Mouse (Mus musculus) embryonic facial prominence, embryonic 15.5 days (tissue): Measurements from ENCODE around the gene AI182371. TPM values are rescaled to one million over a fixed set of nuclear protein-coding genes. Genes with fewer than 3 reads are reported as not detected.

Source experiments
- ATAC-seq: fragments of 200-750 bp; cut with Nextera tagmentation; 2 replicates; pipeline ENCODE4 v1.8.0; 2017; ENCODE audit warnings: low read depth, moderate TSS enrichment; ENCODE audit not compliant: insufficient number of reproducible peaks, low FRiP score, low TSS enrichment
- H3K27ac ChIP-seq: fragments of 300-500 bp; sonication (generic); replicated peaks from 2 replicates; pipeline ENCODE4 v1.5.1; 2015; ENCODE audit warnings: mild to moderate bottlenecking, inconsistent platforms
- H3K27me3 ChIP-seq: fragments of 300-500 bp; sonication (generic); 2 replicates; pipeline ENCODE4 v1.6.1; 2015; ENCODE audit warnings: inconsistent platforms
- H3K36me3 ChIP-seq: fragments of 300-500 bp; sonication (generic); 2 replicates; pipeline ENCODE4 v1.6.1; 2015; ENCODE audit warnings: mild to moderate bottlenecking, inconsistent platforms
- H3K4me1 ChIP-seq: fragments of 300-500 bp; sonication (generic); 2 replicates; pipeline ENCODE4 v1.6.1; 2015; ENCODE audit warnings: inconsistent platforms
- H3K4me2 ChIP-seq: fragments of 300-500 bp; sonication (generic); replicated peaks from 2 replicates; pipeline ENCODE4 v1.6.1; 2015; ENCODE audit warnings: mild to moderate bottlenecking, inconsistent platforms
- H3K4me3 ChIP-seq: fragments of 300-500 bp; sonication (generic); replicated peaks from 2 replicates; pipeline ENCODE4 v1.5.1; 2015; ENCODE audit warnings: mild to moderate bottlenecking, inconsistent platforms
- H3K9ac ChIP-seq: fragments of 300-500 bp; sonication (generic); 2 replicates; pipeline ENCODE4 v1.6.1; 2015; ENCODE audit warnings: inconsistent platforms
- H3K9me3 ChIP-seq: fragments of 300-500 bp; sonication (generic); replicated peaks from 2 replicates; pipeline ENCODE4 v1.6.1; 2016; ENCODE audit warnings: inconsistent platforms
- WGBS: fragments of 180-500 bp; shearing (Covaris S2); methylation state at CpG from one replicate; pipeline ENCODE4 v1.1.7; 2015; 5-methylcytosine and 5-hydroxymethylcytosine counted together
- polyA plus RNA-seq: library from polyadenylated mRNA; unstranded; fragments of >200 nt; fragmentation: Nextera tagmentation; extraction: Ambion mirVana; gene quantifications from 2 replicates; pipeline ENCODE4 v1.2.1, GENCODE M21; 2015

Gene AI182371
- polyA plus RNA-seq = 0.30 and 0.40 TPM in 2 replicates

DNA sequence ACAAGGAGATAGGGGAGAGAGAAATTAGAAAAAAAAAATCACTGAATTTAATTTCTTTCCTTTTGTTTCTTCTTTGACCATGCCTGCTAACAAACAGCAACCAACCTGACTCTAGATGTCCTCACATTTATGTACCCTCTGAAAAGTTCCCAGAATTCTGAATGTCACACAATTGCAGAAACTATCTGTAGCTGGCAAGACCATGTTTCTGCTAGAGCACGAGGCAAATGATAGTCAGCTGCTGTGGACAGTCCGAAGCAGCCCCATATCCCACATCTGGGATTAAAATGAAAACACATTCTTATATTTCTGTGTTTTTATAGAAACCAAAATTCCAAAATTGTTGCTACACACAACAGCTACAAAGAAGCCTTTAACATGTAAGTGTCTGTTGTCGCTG lies at the start of gene AI182371:
Gene AI182371 (minus strand): TSS at position 101 of the 400 bp plus-strand sequence.
- H3K4me2 ChIP-seq = no peak within 1 kb of the TSS
- ATAC-seq = no peak
- 75% methylated on average over 3 of the region's 3 CpGs for WGBS
- H3K4me3 ChIP-seq = no peak within 1 kb of the TSS
- H3K9me3 ChIP-seq = no peaks in the 10 kb centered on the region
- no peaks in the 10 kb centered on the region for H3K36me3 ChIP-seq
- H3K27me3 ChIP-seq = no peaks in the 10 kb centered on the region
- no peaks in the 10 kb centered on the region for H3K4me1 ChIP-seq
- no peak within 1 kb of the TSS for H3K9ac ChIP-seq
- H3K27ac ChIP-seq = no peak within 1 kb of the TSS

- no peaks in the 10 kb centered on the region for H3K4me1 ChIP-seq
- H3K9me3 ChIP-seq = no peaks in the 10 kb centered on the region
- no peaks in the 10 kb centered on the region for H3K27me3 ChIP-seq
- H3K4me2 ChIP-seq = no peak overlapping the region
- H3K4me3 ChIP-seq = no peak overlapping the region
- no peak overlapping the region for H3K27ac ChIP-seq
- 91% methylated on average over 10 of the region's 10 CpGs for WGBS
- no peak for ATAC-seq
- peaks cover 90% of the 10 kb centered on the region for H3K36me3 ChIP-seq
- no peak overlapping the region for H3K9ac ChIP-seq
Measured at GRCm38 (mm10) chr2:35148806-35149205, 47.5 kb upstream of the AI182371 start.

GRCm38 (mm10) chr2:35141673-35142072 lies 40.3 kb upstream of the AI182371 start:
- WGBS = 94% methylated on average over 3 of the region's 3 CpGs
- no peaks in the 10 kb centered on the region for H3K27me3 ChIP-seq
- H3K36me3 ChIP-seq = peaks cover 89% of the 10 kb centered on the region

GRCm38 (mm10) chr2:35138576-35138975 lies 37.2 kb upstream of the AI182371 start:
- no peak overlapping the region for H3K9ac ChIP-seq
- peaks cover 74% of the 10 kb centered on the region for H3K36me3 ChIP-seq
- no peaks in the 10 kb centered on the region for H3K27me3 ChIP-seq
- H3K4me1 ChIP-seq = no peaks in the 10 kb centered on the region
- H3K9me3 ChIP-seq = no peaks in the 10 kb centered on the region
- H3K4me3 ChIP-seq = no peak overlapping the region
- H3K4me2 ChIP-seq = no peak overlapping the region
- no peak for ATAC-seq
- 90% methylated on average over 1 of the region's 1 CpGs for WGBS
- no peak overlapping the region for H3K27ac ChIP-seq

More at GRCm38 (mm10) chr2:35141673-35142072, 40.3 kb upstream of the AI182371 start:
- Histone ChIP-seq H3K9ac (no peak overlapping the region), H3K4me3 (no peak overlapping the region), H3K4me1 (no peaks in the 10 kb centered on the region), H3K27ac (no peak overlapping the region), H3K4me2 (no peak overlapping the region), H3K9me3 (no peaks in the 10 kb centered on the region)
- ATAC-seq = no peak

- Histone ChIP-seq H3K36me3 (peaks cover 32% of the 10 kb centered on the region), H3K27me3 (no peaks in the 10 kb centered on the region), H3K9ac (no peak overlapping the region), H3K4me1 (peaks cover 3% of the 10 kb centered on the region), H3K27ac (no peak overlapping the region), H3K4me3 (no peak overlapping the region), H3K4me2 (no peak overlapping the region), H3K9me3 (no peaks in the 10 kb centered on the region)
- 59% methylated on average over 5 of the region's 5 CpGs for WGBS
- no peak for ATAC-seq
Measured at GRCm38 (mm10) chr2:35133891-35134290, 32.5 kb upstream of the AI182371 start.

- Histone ChIP-seq H3K27me3 (no peaks in the 10 kb centered on the region), H3K4me2 (peak overlapping the region; percentile 66), H3K4me1 (peaks cover 3% of the 10 kb centered on the region), H3K9ac (peak overlapping the region; percentile 28), H3K36me3 (peaks cover 20% of the 10 kb centered on the region), H3K27ac (peak overlapping the region; percentile 92), H3K4me3 (peak overlapping the region; percentile 57), H3K9me3 (no peaks in the 10 kb centered on the region)
- 1% methylated on average over 5 of the region's 5 CpGs for WGBS
- no peak for ATAC-seq
Measured at GRCm38 (mm10) chr2:35132662-35133055, 31.3 kb upstream of the AI182371 start.

- Histone ChIP-seq H3K4me1 (peaks cover 3% of the 10 kb centered on the region), H3K27ac (peak overlapping the region; percentile 92), H3K4me2 (peak overlapping the region; percentile 66), H3K9me3 (no peaks in the 10 kb centered on the region), H3K9ac (peak overlapping the region; percentile 28), H3K36me3 (peaks cover 17% of the 10 kb centered on the region), H3K4me3 (peak overlapping the region; percentile 57), H3K27me3 (no peaks in the 10 kb centered on the region)
- ATAC-seq = peak; percentile 99
- under 1% methylated on average over 21 of the region's 21 CpGs for WGBS
Measured at GRCm38 (mm10) chr2:35131991-35132661, 30.8 kb upstream of the AI182371 start.

- ATAC-seq = no peak
- peak overlapping the region; percentile 92 for H3K27ac ChIP-seq
- H3K4me2 ChIP-seq = peak overlapping the region; percentile 66
- no peaks in the 10 kb centered on the region for H3K9me3 ChIP-seq
- peaks cover 14% of the 10 kb centered on the region; the same call in 1 of the 2 replicates for H3K36me3 ChIP-seq
- H3K4me3 ChIP-seq = peak overlapping the region; percentile 57
- H3K4me1 ChIP-seq = peaks cover 3% of the 10 kb centered on the region
- H3K27me3 ChIP-seq = no peaks in the 10 kb centered on the region
- H3K9ac ChIP-seq = no peak overlapping the region
Measured at GRCm38 (mm10) chr2:35131491-35131890, 30.1 kb upstream of the AI182371 start.

DNA sequence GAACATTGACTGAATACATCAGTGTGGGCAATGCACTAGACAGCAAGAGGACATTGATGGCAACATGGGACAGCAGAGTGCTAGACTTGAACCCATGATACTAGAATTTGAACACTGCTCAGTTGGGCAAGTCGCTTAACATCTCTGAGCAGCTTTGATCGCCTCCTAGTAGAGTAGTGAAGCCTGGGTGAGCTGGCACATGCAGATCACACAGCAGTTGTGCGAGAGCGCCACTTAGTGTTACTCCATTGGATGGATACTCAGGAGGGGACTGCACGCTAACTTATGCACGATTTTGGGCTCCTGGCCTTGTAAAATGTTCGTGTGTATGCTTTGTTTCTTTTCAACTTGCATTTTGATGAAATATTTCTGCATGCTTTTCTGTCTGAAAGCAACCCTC lies 23.4 kb upstream of the AI182371 start:
- no peak for ATAC-seq
- Histone ChIP-seq H3K9ac (no peak overlapping the region), H3K4me2 (no peak overlapping the region), H3K4me1 (no peaks in the 10 kb centered on the region), H3K27me3 (no peaks in the 10 kb centered on the region), H3K36me3 (peaks cover 24% of the 10 kb centered on the region), H3K9me3 (no peaks in the 10 kb centered on the region), H3K4me3 (no peak overlapping the region), H3K27ac (no peak overlapping the region)
- 78% methylated on average over 7 of the region's 7 CpGs for WGBS

DNA sequence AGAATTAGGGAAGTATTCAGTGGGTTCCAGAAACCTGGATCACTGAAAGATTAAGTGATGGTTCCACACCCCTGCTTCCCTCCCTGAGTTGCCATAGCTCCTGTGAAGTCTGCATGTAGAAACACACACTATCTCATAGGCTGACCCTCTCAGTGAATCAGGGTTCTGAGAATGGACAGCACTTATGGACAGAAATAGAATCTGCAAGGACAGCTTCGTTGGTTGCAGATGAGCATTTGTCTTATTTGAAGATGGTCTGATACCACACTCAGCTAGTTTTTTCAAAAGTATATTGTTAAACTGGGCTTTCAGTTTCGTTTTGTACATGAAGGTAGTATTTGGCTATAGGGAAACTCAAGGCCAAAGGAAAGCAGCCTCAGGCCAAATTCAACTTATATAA lies 9.2 kb upstream of the AI182371 start:
- no peak for ATAC-seq
- no peaks in the 10 kb centered on the region for H3K9me3 ChIP-seq
- no peak overlapping the region for H3K9ac ChIP-seq
- H3K36me3 ChIP-seq = no peaks in the 10 kb centered on the region
- H3K4me3 ChIP-seq = no peak overlapping the region
- no peak overlapping the region for H3K4me2 ChIP-seq
- WGBS = 76% methylated on average over 2 of the region's 2 CpGs
- no peak overlapping the region for H3K27ac ChIP-seq
- H3K4me1 ChIP-seq = 0 out of 2 replicates have a peak, but pooled peaks cover 3% of the 10 kb centered on the region
- no peaks in the 10 kb centered on the region for H3K27me3 ChIP-seq

GRCm38 (mm10) chr2:35109924-35110304 lies 8.6 kb upstream of the AI182371 start:
- peak overlapping the region; percentile 87 for H3K4me3 ChIP-seq
- WGBS = under 1% methylated on average over 13 of the region's 13 CpGs
- H3K27ac ChIP-seq = 0 out of 2 replicates have a peak overlapping the region, but pooled peaks have one; percentile 91

More at GRCm38 (mm10) chr2:35109924-35110304, 8.6 kb upstream of the AI182371 start:
- Histone ChIP-seq H3K27me3 (no peaks in the 10 kb centered on the region), H3K9ac (peak overlapping the region; percentile 71; the same call in 1 of the 2 replicates), H3K4me1 (0 out of 2 replicates have a peak, but pooled peaks cover 3% of the 10 kb centered on the region), H3K36me3 (no peaks in the 10 kb centered on the region), H3K9me3 (no peaks in the 10 kb centered on the region), H3K4me2 (peak overlapping the region; percentile 76)
- ATAC-seq = no peak
